Mouse (Mus musculus) hindbrain, embryonic 11.5 days (tissue): ENCODE results near the gene Coq7. TPM values are rescaled to one million over a fixed set of nuclear protein-coding genes. Genes with fewer than 3 reads are reported as not detected.

Experiments
- ATAC-seq: fragments of 200-750 bp; cut with Nextera tagmentation; 2 replicates; pipeline ENCODE4 v1.8.0; 2017; ENCODE audit warnings: mild to moderate bottlenecking, moderate TSS enrichment, moderate library complexity; ENCODE audit not compliant: low FRiP score
- DNase-seq: peaks from one replicate; pipeline ENCODE4 v3.0.0-alpha.2; 2015; ENCODE audit warnings: low spot score
- H3K27ac ChIP-seq: fragments of 300-500 bp; sonication (generic); 2 replicates; pipeline ENCODE4 v1.5.1; 2014; ENCODE audit warnings: mild to moderate bottlenecking, low read depth, low read length
- H3K27me3 ChIP-seq: fragments of 300-500 bp; sonication (generic); 2 replicates; pipeline ENCODE4 v1.6.1; 2014; ENCODE audit warnings: mild to moderate bottlenecking, low read length, moderate library complexity, mixed read lengths; ENCODE audit not compliant: control insufficient read depth, insufficient read depth
- H3K36me3 ChIP-seq: fragments of 300-500 bp; sonication (generic); 2 replicates; pipeline ENCODE4 v1.6.1; 2014; ENCODE audit warnings: mild to moderate bottlenecking, low read length, moderate library complexity, mixed read lengths; ENCODE audit not compliant: control insufficient read depth, insufficient read depth
- H3K4me1 ChIP-seq: fragments of 300-500 bp; sonication (generic); replicated peaks from 2 replicates; pipeline ENCODE4 v1.6.1; 2014; ENCODE audit warnings: low read length, mixed read lengths; ENCODE audit not compliant: control insufficient read depth, insufficient read depth
- H3K4me2 ChIP-seq: fragments of 300-500 bp; sonication (generic); replicated peaks from 2 replicates; pipeline ENCODE4 v1.6.1; 2014; ENCODE audit warnings: mild to moderate bottlenecking, low read depth, low read length
- H3K4me3 ChIP-seq: fragments of 300-500 bp; sonication (generic); 2 replicates; pipeline ENCODE4 v1.5.1; 2014; ENCODE audit warnings: low read depth, low read length
- H3K9ac ChIP-seq: fragments of 300-500 bp; sonication (generic); 2 replicates; pipeline ENCODE4 v1.6.1; 2014; ENCODE audit warnings: low read depth, low read length
- H3K9me3 ChIP-seq: fragments of 300-500 bp; sonication (generic); 2 replicates; pipeline ENCODE4 v1.6.1; 2016; ENCODE audit warnings: low read length; ENCODE audit not compliant: control insufficient read depth
- whole genome bisulfite sequencing: fragments of 180-500 bp; shearing (Covaris S2); extraction: QIAGEN DNeasy Blood & Tissue Kit; methylation state at CpG from one replicate; pipeline ENCODE4 v1.1.7; 2014; 5-methylcytosine and 5-hydroxymethylcytosine counted together
- polyA plus RNA-seq: library from polyadenylated mRNA; unstranded; fragments of >200 nt; fragmentation: Nextera tagmentation; extraction: Ambion mirVana; gene quantifications from 2 replicates; pipeline ENCODE4 v1.2.1, GENCODE M21; 2014

Coq7 gene
- polyA plus RNA-seq, 1 experiment from 2014 or later: 103 TPM

DNA sequence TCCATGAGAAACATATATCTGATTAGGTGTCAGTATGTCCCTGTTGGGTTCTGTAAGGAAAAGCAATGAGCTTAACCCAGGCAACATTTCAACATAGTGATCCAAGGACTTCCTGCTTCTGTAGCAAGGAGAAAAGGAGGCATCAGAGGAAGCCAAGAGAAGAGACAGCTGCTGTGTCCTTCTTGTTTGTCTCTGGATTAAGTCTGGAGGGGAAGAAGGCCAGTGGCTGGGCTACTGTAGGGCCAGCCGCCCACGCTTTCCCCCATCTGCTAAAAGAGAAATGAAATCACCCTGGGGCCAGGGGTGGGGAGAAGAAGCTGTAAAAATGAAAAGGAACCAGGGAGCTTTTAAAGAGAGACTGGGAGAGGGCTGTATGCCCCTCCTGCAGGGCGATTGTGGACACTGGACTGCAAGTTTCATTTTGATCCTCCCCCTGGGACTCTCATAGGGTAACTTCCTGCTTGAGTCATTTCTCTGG, 54.3 kb downstream of the Coq7 start:
- whole genome bisulfite sequencing: 72% methylated on average over 3 of the region's 3 CpGs
- Histone ChIP-seq H3K27ac (no peak overlapping the region), H3K4me2 (no peak overlapping the region), H3K9ac (no peak overlapping the region), H3K27me3 (no peaks in the 10 kb centered on the region), H3K4me1 (no peaks in the 10 kb centered on the region), H3K9me3 (no peaks in the 10 kb centered on the region), H3K4me3 (no peak overlapping the region), H3K36me3 (no peaks in the 10 kb centered on the region)
- no peak for ATAC-seq
- DNase-seq: no peak

DNA sequence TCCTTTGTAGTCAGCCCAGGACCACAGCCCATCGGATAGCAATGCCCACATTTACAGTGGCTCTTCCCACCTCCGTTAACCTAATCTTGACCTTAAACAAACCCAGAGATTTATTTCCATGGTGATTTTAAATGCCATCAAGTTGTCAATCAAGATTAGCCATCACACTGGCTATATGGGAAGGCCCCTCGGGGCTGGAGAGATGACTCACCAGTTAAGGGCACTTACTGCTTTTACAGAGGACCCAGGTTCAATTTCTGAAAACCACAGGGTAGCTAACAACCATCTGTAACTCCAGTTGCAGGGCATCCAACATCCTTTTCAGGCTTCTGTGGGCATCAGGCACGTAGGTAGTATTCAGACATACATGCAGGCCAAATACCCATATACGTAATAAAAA, 56.7 kb downstream of the Coq7 start:
- H3K9me3 ChIP-seq: no peaks in the 10 kb centered on the region
- H3K4me3 ChIP-seq: no peak overlapping the region
- no peaks in the 10 kb centered on the region for H3K4me1 ChIP-seq
- WGBS: 80% methylated on average over 5 of the region's 5 CpGs
- H3K9ac ChIP-seq: no peak overlapping the region
- H3K27me3 ChIP-seq: no peaks in the 10 kb centered on the region
- no peak for DNase-seq
- no peak overlapping the region for H3K4me2 ChIP-seq
- H3K36me3 ChIP-seq: no peaks in the 10 kb centered on the region
- no peak for ATAC-seq
- no peak overlapping the region for H3K27ac ChIP-seq

DNA sequence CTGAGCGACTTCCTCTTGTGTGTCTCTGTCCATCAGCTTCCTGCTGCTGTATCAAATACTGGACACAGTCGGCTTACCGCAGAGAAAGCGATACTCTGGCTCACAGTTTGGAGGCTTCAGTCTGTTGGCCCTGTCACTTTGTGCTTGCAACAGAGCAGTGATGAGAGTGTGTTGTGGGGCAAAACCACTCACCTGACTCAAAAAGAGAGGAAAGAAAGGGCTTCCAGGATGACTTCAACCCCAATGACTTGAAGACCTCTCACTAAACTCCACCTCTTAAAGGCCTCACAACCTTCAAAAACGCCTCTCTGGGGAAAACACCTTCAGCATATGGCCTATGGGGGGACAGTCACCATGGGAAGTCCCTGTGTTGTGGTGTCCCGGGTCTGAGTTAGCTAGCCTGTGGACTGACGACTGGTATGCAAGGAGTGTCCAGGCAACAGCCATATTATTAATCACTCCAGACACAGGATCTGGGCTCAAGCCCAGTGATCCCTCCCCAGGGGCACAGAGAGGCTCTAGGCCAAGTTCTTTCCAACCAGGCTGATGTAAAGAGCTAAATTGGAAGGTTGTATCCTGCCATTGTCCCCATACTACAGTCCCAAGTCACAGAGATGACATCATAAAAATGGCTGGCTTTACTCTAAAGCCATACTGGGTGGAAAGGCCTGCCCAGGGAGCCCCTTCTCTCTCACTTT, 58.0 kb downstream of the Coq7 start:
- Histone ChIP-seq H3K36me3 (no peaks in the 10 kb centered on the region), H3K4me2 (no peak overlapping the region), H3K9ac (no peak overlapping the region), H3K9me3 (no peaks in the 10 kb centered on the region), H3K4me3 (no peak overlapping the region), H3K27ac (no peak overlapping the region), H3K27me3 (no peaks in the 10 kb centered on the region), H3K4me1 (no peaks in the 10 kb centered on the region)
- DNase-seq (no peak), ATAC-seq (no peak)
- WGBS: 88% methylated on average over 7 of the region's 7 CpGs

DNA sequence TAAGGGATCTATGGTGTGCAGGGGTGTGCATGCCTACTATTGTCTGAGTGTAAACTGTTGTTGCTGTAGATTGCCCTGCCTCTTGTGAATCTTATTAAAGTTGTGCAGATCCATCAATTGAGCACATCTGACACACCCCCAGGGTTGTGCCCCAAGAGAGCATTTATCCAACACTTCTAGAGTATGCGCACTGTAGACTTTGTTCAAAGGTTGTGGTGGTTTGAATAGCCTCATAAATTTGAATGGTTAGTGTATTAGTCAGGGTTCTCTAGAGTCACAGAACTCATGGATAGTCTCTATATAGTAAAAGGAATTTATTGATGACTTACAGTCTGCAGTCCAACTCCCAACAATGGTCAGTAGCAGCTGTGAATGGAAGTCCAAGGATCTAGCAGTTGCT, 60.3 kb downstream of the Coq7 start:
- WGBS: 94% methylated on average over 1 of the region's 1 CpGs
- Histone ChIP-seq H3K4me3 (no peak overlapping the region), H3K9me3 (no peaks in the 10 kb centered on the region), H3K9ac (no peak overlapping the region), H3K27ac (no peak overlapping the region), H3K36me3 (no peaks in the 10 kb centered on the region), H3K27me3 (no peaks in the 10 kb centered on the region), H3K4me1 (no peaks in the 10 kb centered on the region), H3K4me2 (no peak overlapping the region)
- no peak for ATAC-seq
- no peak for DNase-seq

DNA sequence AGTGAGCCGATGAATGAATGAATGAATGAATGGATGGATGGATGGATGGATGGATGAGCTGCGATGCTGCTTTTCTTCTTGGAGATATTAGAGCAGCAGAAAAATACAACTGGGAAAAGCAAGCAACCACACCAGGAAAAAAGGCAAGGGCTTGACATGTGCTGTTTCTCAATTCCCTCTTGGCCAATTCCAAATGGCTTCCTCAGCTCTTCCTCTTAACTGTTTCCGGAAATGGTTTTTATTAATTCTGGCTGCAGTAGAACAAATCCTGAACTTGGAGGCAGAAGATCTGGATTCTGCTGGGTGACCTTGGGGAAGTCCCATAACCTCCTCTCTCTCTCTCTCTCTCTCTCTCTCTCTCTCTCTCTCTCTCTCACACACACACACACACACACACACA, 65.1 kb downstream of the Coq7 start:
- H3K4me3 ChIP-seq: no peak overlapping the region
- ATAC-seq (no peak), DNase-seq (no peak)
- H3K9ac ChIP-seq: no peak overlapping the region
- H3K4me2 ChIP-seq: no peak overlapping the region
- no peaks in the 10 kb centered on the region for H3K27me3 ChIP-seq
- H3K27ac ChIP-seq: no peak overlapping the region
- 91% methylated on average over 3 of the region's 3 CpGs for WGBS
- no peaks in the 10 kb centered on the region for H3K9me3 ChIP-seq
- no peaks in the 10 kb centered on the region for H3K4me1 ChIP-seq
- no peaks in the 10 kb centered on the region for H3K36me3 ChIP-seq

DNA sequence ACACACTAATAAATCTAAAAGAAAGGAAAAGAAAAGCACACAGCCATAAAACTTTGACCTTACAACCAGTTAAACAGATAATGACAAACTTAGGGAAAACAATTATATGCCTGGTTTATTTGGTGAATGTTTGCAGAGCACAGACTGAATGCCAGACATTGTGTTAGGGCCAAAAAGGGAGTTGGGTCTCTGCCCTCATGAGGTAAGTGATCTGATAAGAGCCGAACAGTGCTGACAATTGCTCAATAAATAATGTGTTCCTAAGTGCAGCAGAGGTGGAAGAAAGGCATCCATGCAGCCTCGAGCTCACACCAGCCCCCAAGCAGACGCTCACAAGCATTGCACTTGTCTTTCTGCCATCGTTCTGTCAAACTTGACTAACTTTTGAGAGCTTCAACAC, 68.7 kb downstream of the Coq7 start:
- peaks cover 5% of the 10 kb centered on the region; the same call in 1 of the 2 replicates for H3K4me1 ChIP-seq
- no peaks in the 10 kb centered on the region for H3K27me3 ChIP-seq
- no peak for DNase-seq
- WGBS: 70% methylated on average over 4 of the region's 4 CpGs
- no peaks in the 10 kb centered on the region for H3K9me3 ChIP-seq
- H3K4me2 ChIP-seq: no peak overlapping the region
- no peak overlapping the region for H3K4me3 ChIP-seq
- no peak for ATAC-seq
- H3K9ac ChIP-seq: no peak overlapping the region
- no peak overlapping the region for H3K27ac ChIP-seq
- H3K36me3 ChIP-seq: no peaks in the 10 kb centered on the region

DNA sequence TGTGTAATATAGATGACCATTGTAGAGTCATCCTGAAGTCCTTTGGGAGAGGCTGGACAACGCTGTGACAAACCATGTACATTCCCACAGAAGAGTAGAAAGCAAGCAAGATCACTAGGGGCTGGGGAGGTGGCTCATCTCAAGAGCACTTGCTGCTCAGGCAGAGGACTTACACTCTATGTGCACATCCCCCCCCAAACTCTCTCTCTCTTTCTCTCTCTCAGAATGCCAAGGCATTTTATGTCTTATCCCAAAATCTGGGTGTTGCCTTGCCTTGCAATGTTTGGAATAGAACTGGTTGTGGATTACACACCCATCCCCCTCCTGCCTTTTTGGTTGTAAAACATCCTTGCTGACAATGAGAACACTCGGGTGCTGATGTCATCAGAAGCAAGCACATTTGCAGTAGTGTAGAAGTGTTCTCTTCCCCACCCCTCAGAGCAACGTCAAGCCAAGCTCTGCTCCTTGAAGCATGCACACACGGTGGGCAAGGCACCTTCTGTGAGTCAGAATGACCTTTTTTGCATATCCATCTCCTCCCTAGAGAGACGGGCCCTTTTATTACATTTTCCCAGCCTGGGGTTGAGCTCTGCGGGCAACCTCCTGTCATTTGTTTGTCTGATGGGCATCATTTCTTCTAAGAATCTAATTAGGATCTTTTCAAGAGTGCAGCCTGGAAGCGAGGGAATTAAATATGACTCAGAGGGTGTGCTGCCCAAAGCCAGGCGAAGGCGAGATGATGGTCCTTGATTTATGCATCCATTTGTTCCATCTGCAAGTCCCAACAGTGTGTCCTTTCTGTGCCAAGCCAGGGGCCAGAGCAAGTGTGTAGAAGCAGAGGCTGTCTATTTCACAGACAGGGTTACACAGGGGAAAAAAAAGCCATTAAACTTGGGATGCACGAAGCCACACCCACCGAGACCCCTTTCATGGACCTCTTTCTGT, 70.1 kb downstream of the Coq7 start:
- no peak overlapping the region for H3K9ac ChIP-seq
- H3K4me3 ChIP-seq: no peak overlapping the region
- WGBS: 42% methylated on average over 11 of the region's 11 CpGs
- no peaks in the 10 kb centered on the region for H3K9me3 ChIP-seq
- no peak overlapping the region for H3K4me2 ChIP-seq
- no peaks in the 10 kb centered on the region for H3K27me3 ChIP-seq
- H3K27ac ChIP-seq: no peak overlapping the region
- ATAC-seq: peak; percentile 79
- no peak for DNase-seq
- peaks cover 5% of the 10 kb centered on the region; the same call in 1 of the 2 replicates for H3K4me1 ChIP-seq
- no peaks in the 10 kb centered on the region for H3K36me3 ChIP-seq

DNA sequence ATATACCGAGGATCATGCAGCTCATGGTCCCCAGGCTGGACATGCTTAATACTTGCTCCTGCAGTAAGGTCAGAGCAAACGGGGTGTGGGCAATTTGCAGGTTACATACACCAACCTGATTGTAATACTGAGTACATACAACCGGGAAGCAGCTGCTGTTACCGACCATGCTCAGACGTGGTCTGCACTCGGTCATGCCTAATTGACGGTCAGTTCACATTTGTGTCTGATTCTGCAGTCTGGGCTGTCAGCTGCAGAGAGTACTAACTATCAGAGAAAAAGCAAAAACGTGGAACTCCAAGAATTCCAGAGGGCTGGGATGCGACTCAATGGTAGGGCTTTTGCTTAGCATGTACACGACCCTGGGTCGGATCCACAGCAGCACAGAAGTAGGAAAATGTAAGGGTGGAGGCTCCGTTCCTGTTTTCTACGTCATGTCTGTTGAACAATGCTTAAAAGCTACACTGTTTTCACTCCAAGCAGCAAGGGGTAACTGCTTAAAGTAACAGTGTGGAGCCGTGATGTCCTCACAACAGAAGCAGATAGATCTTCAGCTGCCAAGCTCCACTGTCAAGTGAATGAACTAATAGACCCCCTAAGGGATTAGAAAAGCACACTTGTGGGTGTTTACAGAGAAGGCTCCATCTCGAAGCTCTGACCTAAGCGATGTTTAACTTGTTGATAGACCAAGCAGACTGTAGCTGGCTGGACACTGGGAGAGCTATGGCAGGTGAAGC, 71.6 kb downstream of the Coq7 start:
- Histone ChIP-seq H3K4me2 (no peak overlapping the region), H3K4me3 (no peak overlapping the region), H3K9ac (no peak overlapping the region), H3K27ac (no peak overlapping the region), H3K4me1 (peaks cover 5% of the 10 kb centered on the region; the same call in 1 of the 2 replicates), H3K36me3 (no peaks in the 10 kb centered on the region), H3K27me3 (no peaks in the 10 kb centered on the region), H3K9me3 (no peaks in the 10 kb centered on the region)
- 51% methylated on average over 16 of the region's 16 CpGs for WGBS
- no peak for ATAC-seq
- DNase-seq: no peak
